8 mouse cellular contexts compared by ENCODE assay signal in genomic region chr2:181363946-181364345, GRCm38 (mm10). TPM values are rescaled to one million over a fixed set of nuclear protein-coding genes. Genes with fewer than 3 reads are reported as not detected.
DNase-seq lines count a peak whose midpoint lies in the region; ATAC-seq and TF ChIP-seq lines count a peak whose summit lies in the region.

No protein-coding gene starts in this region.

- no peak for TF ChIP-seq CTCF in lung, postnatal 0 days (IDR thresholded peaks at IDR 0.05)

- WGBS in lung, postnatal 0 days: 77% methylated on average over 3 of the region's 3 CpGs
- 79% methylated on average over 3 of the region's 3 CpGs for WGBS in forebrain, embryonic 11.5 days
- 80% methylated on average over 3 of the region's 3 CpGs for WGBS in limb, embryonic 13.5 days
- 85% methylated on average over 3 of the region's 3 CpGs for WGBS in stomach, embryonic 14.5 days

- no peaks in the 10 kb centered on the region for H3K27me3 ChIP-seq in lung, postnatal 0 days (replicated peaks; ENCODE audit: insufficient read depth, low read length)
- no peaks in the 10 kb centered on the region for H3K27me3 ChIP-seq in forebrain, embryonic 11.5 days (ENCODE audit: control insufficient read depth, insufficient read depth, low read length)
- H3K27me3 ChIP-seq in limb, embryonic 13.5 days: no peaks in the 10 kb centered on the region
- no peaks in the 10 kb centered on the region for H3K27me3 ChIP-seq in stomach, embryonic 14.5 days (ENCODE audit: control insufficient read depth, insufficient read depth, low read length)

- H3K36me3 ChIP-seq in lung, postnatal 0 days (ENCODE audit: insufficient read depth, low read length): peaks cover 26% of the 10 kb centered on the region
- peaks cover 8% of the 10 kb centered on the region; the same call in 1 of the 2 replicates for H3K36me3 ChIP-seq in forebrain, embryonic 11.5 days (ENCODE audit: control insufficient read depth, insufficient read depth, low read length)
- H3K36me3 ChIP-seq in limb, embryonic 13.5 days: peaks cover 48% of the 10 kb centered on the region
- peaks cover 38% of the 10 kb centered on the region for H3K36me3 ChIP-seq in stomach, embryonic 14.5 days (ENCODE audit: control insufficient read depth, insufficient read depth, low read length)

- no peaks in the 10 kb centered on the region for H3K9me3 ChIP-seq in lung, postnatal 0 days (ENCODE audit: low read length)
- no peaks in the 10 kb centered on the region for H3K9me3 ChIP-seq in forebrain, embryonic 11.5 days (ENCODE audit: control insufficient read depth, low read length)
- H3K9me3 ChIP-seq in limb, embryonic 13.5 days: no peaks in the 10 kb centered on the region
- H3K9me3 ChIP-seq in stomach, embryonic 14.5 days (ENCODE audit: control insufficient read depth, low read depth, low read length): no peaks in the 10 kb centered on the region

- H3K9ac ChIP-seq in lung, postnatal 0 days (replicated peaks; ENCODE audit: low read depth): no peak overlapping the region
- peak overlapping the region; percentile 78 for H3K9ac ChIP-seq in forebrain, embryonic 11.5 days (ENCODE audit: low read length)
- peak overlapping the region; percentile 82 for H3K9ac ChIP-seq in limb, embryonic 13.5 days
- H3K9ac ChIP-seq in stomach, embryonic 14.5 days (replicated peaks; ENCODE audit: low read depth, low read length): peak overlapping the region; percentile 83; the same call in 1 of the 2 replicates

- no peak for TF ChIP-seq EP300 in lung, postnatal 0 days (IDR thresholded peaks at IDR 0.05)

- H3K4me3 ChIP-seq in lung, postnatal 0 days (ENCODE audit: low read depth, low read length): peak overlapping the region; percentile 91; the same call in 1 of the 2 replicates
- H3K4me3 ChIP-seq in forebrain, embryonic 11.5 days (ENCODE audit: low read depth, low read length): peak overlapping the region; percentile 84
- H3K4me3 ChIP-seq in limb, embryonic 13.5 days: peak overlapping the region; percentile 78
- peak overlapping the region; percentile 89 for H3K4me3 ChIP-seq in stomach, embryonic 14.5 days (ENCODE audit: low read depth, low read length)

- no peak for DNase-seq in lung, postnatal 0 days (ENCODE audit: low spot score)
- DNase-seq in lung, adult 18-20 months: no peak
- no peak for DNase-seq in forebrain, embryonic 11.5 days (ENCODE audit: low spot score)
- no peak for DNase-seq in frontal cortex, adult 2 months (ENCODE audit: extremely low spot score in 1 of 2, low spot score in 1 of 2)
- no peak for DNase-seq in cerebellum, adult 9-10 months
- no peak for DNase-seq in adrenal gland, postnatal 36 days

- H3K4me2 ChIP-seq in lung, postnatal 0 days (replicated peaks; ENCODE audit: low read depth, low read length): peak overlapping the region; percentile 97; the same call in 1 of the 2 replicates
- peak overlapping the region; percentile 72 for H3K4me2 ChIP-seq in forebrain, embryonic 11.5 days (ENCODE audit: low read depth, low read length, severe bottlenecking)
- peak overlapping the region; percentile 94 for H3K4me2 ChIP-seq in limb, embryonic 13.5 days (replicated peaks)
- H3K4me2 ChIP-seq in stomach, embryonic 14.5 days (replicated peaks; ENCODE audit: low read depth, low read length): peak overlapping the region; percentile 85

- H3K4me1 ChIP-seq in lung, postnatal 0 days (ENCODE audit: insufficient read depth, low read depth, low read length): peaks cover 13% of the 10 kb centered on the region; the same call in 1 of the 2 replicates
- peaks cover 8% of the 10 kb centered on the region; the same call in 1 of the 2 replicates for H3K4me1 ChIP-seq in forebrain, embryonic 11.5 days (replicated peaks; ENCODE audit: control insufficient read depth, insufficient read depth, low read length)
- H3K4me1 ChIP-seq in limb, embryonic 13.5 days: peaks cover 35% of the 10 kb centered on the region
- peaks cover 14% of the 10 kb centered on the region for H3K4me1 ChIP-seq in stomach, embryonic 14.5 days (ENCODE audit: control insufficient read depth, insufficient read depth, low read length)

- ATAC-seq in lung, postnatal 0 days: no peak
- ATAC-seq in forebrain, embryonic 11.5 days (replicated peaks; ENCODE audit: low FRiP score): no peak
- ATAC-seq in limb, embryonic 13.5 days (ENCODE audit: low FRiP score, low read depth): no peak
- no peak for ATAC-seq in stomach, embryonic 14.5 days (ENCODE audit: insufficient number of reproducible peaks, insufficient read depth, low FRiP score, low read depth)

- H3K27ac ChIP-seq in lung, postnatal 0 days (ENCODE audit: low read length): no peak overlapping the region
- H3K27ac ChIP-seq in forebrain, embryonic 11.5 days (ENCODE audit: low read depth, low read length): no peak overlapping the region
- no peak overlapping the region for H3K27ac ChIP-seq in limb, embryonic 13.5 days
- H3K27ac ChIP-seq in stomach, embryonic 14.5 days (ENCODE audit: low read length): no peak overlapping the region

RNA-seq across cellular contexts. Expression of gene Zgpat, which starts 0.8 kb away (rescaled TPM):
- polyA plus RNA-seq in lung, postnatal 0 days (2015; fragmentation: Nextera tagmentation; extraction: Ambion mirVana): 22.9 and 26.8 TPM in 2 replicates
- polyA plus RNA-seq in forebrain, embryonic 11.5 days (2014; fragmentation: Nextera tagmentation; extraction: Ambion mirVana): 52.3 and 54.7 TPM in 2 replicates
- 43.9 and 49.5 TPM in 2 replicates for polyA plus RNA-seq in limb, embryonic 13.5 days (2015; fragmentation: Nextera tagmentation; extraction: Ambion mirVana)
- 32.1 and 37.3 TPM in 2 replicates for polyA plus RNA-seq in stomach, embryonic 14.5 days (2014; fragmentation: Nextera tagmentation; extraction: Ambion mirVana)
- 87.9 and 93.7 TPM in 2 replicates for polyA plus RNA-seq in frontal cortex, adult 2 months (2012; rRNA removed)
- 10 to 100 TPM; 34.8 to 47.3 TPM for total RNA-seq in adrenal gland, postnatal 36 days (2021)

RNA-seq across cellular contexts. Expression of gene Arfrp1, which starts 1.3 kb away (rescaled TPM):
- polyA plus RNA-seq in lung, postnatal 0 days (2015; fragmentation: Nextera tagmentation; extraction: Ambion mirVana): 46.5 and 46.6 TPM in 2 replicates
- 64.5 and 77.0 TPM in 2 replicates for polyA plus RNA-seq in forebrain, embryonic 11.5 days (2014; fragmentation: Nextera tagmentation; extraction: Ambion mirVana)
- polyA plus RNA-seq in limb, embryonic 13.5 days (2015; fragmentation: Nextera tagmentation; extraction: Ambion mirVana): 77.1 and 79.2 TPM in 2 replicates
- 44.2 and 51.4 TPM in 2 replicates for polyA plus RNA-seq in stomach, embryonic 14.5 days (2014; fragmentation: Nextera tagmentation; extraction: Ambion mirVana)
- polyA plus RNA-seq in frontal cortex, adult 2 months (2012; rRNA removed): 75.8 and 76.8 TPM in 2 replicates
- 10 to 100 TPM; 38.9 to 45.5 TPM for total RNA-seq in adrenal gland, postnatal 36 days (2021)

RNA-seq across cellular contexts. Expression of gene Lime1, which starts 15.9 kb away (rescaled TPM):
- 12.2 and 13.5 TPM in 2 replicates for polyA plus RNA-seq in lung, postnatal 0 days (2015; fragmentation: Nextera tagmentation; extraction: Ambion mirVana)
- polyA plus RNA-seq in forebrain, embryonic 11.5 days (2014; fragmentation: Nextera tagmentation; extraction: Ambion mirVana): 26.2 and 32.7 TPM in 2 replicates
- 26.5 and 28.1 TPM in 2 replicates for polyA plus RNA-seq in limb, embryonic 13.5 days (2015; fragmentation: Nextera tagmentation; extraction: Ambion mirVana)
- 18.3 and 20.8 TPM in 2 replicates for polyA plus RNA-seq in stomach, embryonic 14.5 days (2014; fragmentation: Nextera tagmentation; extraction: Ambion mirVana)
- polyA plus RNA-seq in frontal cortex, adult 2 months (2012; rRNA removed): 71.8 and 72.7 TPM in 2 replicates
- total RNA-seq in adrenal gland, postnatal 36 days (2021): 10 to 100 TPM; 13.4 to 18.1 TPM

RNA-seq across cellular contexts. Expression of gene Rtel1, which starts 44.4 kb away (rescaled TPM):
- 8.0 and 10.4 TPM in 2 replicates for polyA plus RNA-seq in lung, postnatal 0 days (2015; fragmentation: Nextera tagmentation; extraction: Ambion mirVana)
- 66.5 and 68.3 TPM in 2 replicates for polyA plus RNA-seq in forebrain, embryonic 11.5 days (2014; fragmentation: Nextera tagmentation; extraction: Ambion mirVana)
- 43.2 and 48.8 TPM in 2 replicates for polyA plus RNA-seq in limb, embryonic 13.5 days (2015; fragmentation: Nextera tagmentation; extraction: Ambion mirVana)
- polyA plus RNA-seq in stomach, embryonic 14.5 days (2014; fragmentation: Nextera tagmentation; extraction: Ambion mirVana): 48.3 and 57.3 TPM in 2 replicates
- 71.9 and 77.1 TPM in 2 replicates for polyA plus RNA-seq in frontal cortex, adult 2 months (2012; rRNA removed)
- 10 to 100 TPM; 26.5 to 32.1 TPM for total RNA-seq in adrenal gland, postnatal 36 days (2021)

RNA-seq across cellular contexts. Expression of gene Stmn3, which starts 49.6 kb away (rescaled TPM):
- polyA plus RNA-seq in lung, postnatal 0 days (2015; fragmentation: Nextera tagmentation; extraction: Ambion mirVana): 0.51 and 0.95 TPM in 2 replicates
- 212 and 228 TPM in 2 replicates for polyA plus RNA-seq in forebrain, embryonic 11.5 days (2014; fragmentation: Nextera tagmentation; extraction: Ambion mirVana)
- 0.84 and 3.3 TPM in 2 replicates for polyA plus RNA-seq in limb, embryonic 13.5 days (2015; fragmentation: Nextera tagmentation; extraction: Ambion mirVana)
- 51.9 and 54.8 TPM in 2 replicates for polyA plus RNA-seq in stomach, embryonic 14.5 days (2014; fragmentation: Nextera tagmentation; extraction: Ambion mirVana)
- 725 and 731 TPM in 2 replicates for polyA plus RNA-seq in frontal cortex, adult 2 months (2012; rRNA removed)
- total RNA-seq in adrenal gland, postnatal 36 days (2021): 10 to 100 TPM; 10.3 to 11.7 TPM
